ENCODE assay signal across 8 mouse cellular contexts in the genomic region with DNA sequence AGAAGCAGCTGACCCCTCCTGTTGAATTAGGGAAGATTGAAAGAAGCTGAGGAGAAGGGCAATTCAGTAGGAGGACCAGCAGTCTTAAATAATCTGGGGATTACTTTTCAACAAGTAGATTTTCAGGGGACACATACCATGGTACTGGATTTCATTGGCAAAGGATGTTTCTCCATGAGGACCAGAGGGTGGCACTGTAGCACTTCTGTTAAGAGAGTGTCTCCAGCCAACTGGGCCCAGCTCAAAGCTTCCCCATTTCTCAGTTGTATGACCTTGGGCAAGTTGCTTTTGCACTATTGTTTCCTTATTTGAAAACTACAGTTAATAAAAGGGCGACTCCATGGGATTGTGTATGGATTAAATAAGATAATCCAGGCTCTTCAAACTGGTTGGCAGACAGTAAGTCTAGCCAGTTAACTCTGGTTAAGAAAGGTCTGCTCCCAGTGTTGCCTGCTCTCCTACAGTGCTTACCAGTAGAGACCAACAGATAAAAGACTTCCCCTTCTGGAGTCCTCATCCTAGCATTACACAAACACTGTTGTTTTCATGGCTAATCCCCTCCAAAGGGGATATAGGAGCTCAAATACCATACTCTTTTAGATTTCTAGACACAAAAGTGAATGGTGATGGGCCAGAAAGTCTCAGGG.
A peak's percentile ranks its signal among the peaks of the same experiment; 100 is the strongest.
DNase-seq lines count a peak whose midpoint lies in the region; TF ChIP-seq lines count a peak whose summit lies in the region.

No protein-coding gene starts in this region.

- peak in 1 of 2 experiments; percentile 23 for DNase-seq in left cerebral cortex, adult 2 months (ENCODE audit: extremely low spot score in 1 of 2, low spot score in 2 of 2)
- no peak for DNase-seq in left cerebral cortex, adult 11 months (ENCODE audit: low spot score)
- DNase-seq in adrenal gland, adult 8-10 months: peak; percentile 2
- peak; percentile 20 for DNase-seq in gastrocnemius, postnatal 14 days
- DNase-seq in kidney, adult 2 months: peak; percentile 39
- peak; percentile 18 for DNase-seq in lung, postnatal 36 days
- peak; percentile 19 for DNase-seq in testis, postnatal 14 days (ENCODE audit: low spot score)
- no peak for DNase-seq in spleen, adult 12 weeks (ENCODE audit: low spot score)

- no peaks in the 10 kb centered on the region for H3K36me3 ChIP-seq in kidney, adult 2 months (ENCODE audit: control insufficient read depth, insufficient read depth, low read length)

- no peak overlapping the region for H3K4me3 ChIP-seq in left cerebral cortex, adult 2 months
- no peak overlapping the region for H3K4me3 ChIP-seq in kidney, adult 2 months (ENCODE audit: insufficient read depth, low read depth, low read length)

- WGBS in kidney, adult 2 months: 18% methylated on average over 1 of the region's 1 CpGs

- no peaks in the 10 kb centered on the region for H3K4me1 ChIP-seq in kidney, adult 2 months (ENCODE audit: control insufficient read depth, insufficient read depth, low read length)

- no peaks in the 10 kb centered on the region for H3K27me3 ChIP-seq in kidney, adult 2 months (replicated peaks; ENCODE audit: control insufficient read depth, insufficient read depth, low read length)

- no peak overlapping the region for H3K27ac ChIP-seq in left cerebral cortex, adult 2 months
- H3K27ac ChIP-seq in kidney, adult 2 months (ENCODE audit: insufficient read depth, low read depth, low read length): no peak overlapping the region

- intact Hi-C loops in left cerebral cortex, adult 2 months (cut with DNase I): loop anchor here (10.0 kb wide), 1 partner anchor 537 kb away; no protein-coding TSS in a partner anchor
- intact Hi-C loops in gastrocnemius, postnatal 14 days (cut with DNase I; ENCODE audit: low total_unique reads): no loop called here

- no peak for TF ChIP-seq POLR2A in kidney, adult 2 months (IDR thresholded peaks at IDR 0.05; ENCODE audit: low read depth, low read length)

- peak; percentile 75 for TF ChIP-seq CTCF in left cerebral cortex, adult 2 months (IDR thresholded peaks at IDR 0.05)
- peak; percentile 68 for TF ChIP-seq CTCF in kidney, adult 2 months (conservative IDR thresholded peaks at IDR 0.05; ENCODE audit: insufficient read depth, insufficient read length, low read depth, low read length)

Comparison
In these comparisons a context has a peak if more than half of its experiments do, and no peak if none do; other contexts are left out.
1. DNase-seq: peak in adrenal gland, adult 8-10 months (single experiment), gastrocnemius, postnatal 14 days (single experiment), kidney, adult 2 months (single experiment), lung, postnatal 36 days (single experiment) and testis, postnatal 14 days (single experiment); none in left cerebral cortex, adult 11 months (single experiment) and spleen, adult 12 weeks (single experiment).